Mouse (Mus musculus) activated CD4-positive, CD25-positive, alpha-beta regulatory T cell, adult 4 months (primary cell): ENCODE data around the gene 0610030E20Rik. TPM values are rescaled to one million over a fixed set of nuclear protein-coding genes. Genes with fewer than 3 reads are reported as not detected.

Source experiments
- ATAC-seq: one replicate; pipeline ENCODE4 v1.8.0; 2017
- polyA plus RNA-seq, 2 experiments: library from polyadenylated mRNA; unstranded; fragments of 100-300 nt; shearing (Covaris generic); gene quantifications; one replicate each; pipeline ENCODE4 v1.2.1; 2017

0610030E20Rik gene
- polyA plus RNA-seq, 2 experiments from 2014 or later = 18.1 to 20.8 TPM

DNA sequence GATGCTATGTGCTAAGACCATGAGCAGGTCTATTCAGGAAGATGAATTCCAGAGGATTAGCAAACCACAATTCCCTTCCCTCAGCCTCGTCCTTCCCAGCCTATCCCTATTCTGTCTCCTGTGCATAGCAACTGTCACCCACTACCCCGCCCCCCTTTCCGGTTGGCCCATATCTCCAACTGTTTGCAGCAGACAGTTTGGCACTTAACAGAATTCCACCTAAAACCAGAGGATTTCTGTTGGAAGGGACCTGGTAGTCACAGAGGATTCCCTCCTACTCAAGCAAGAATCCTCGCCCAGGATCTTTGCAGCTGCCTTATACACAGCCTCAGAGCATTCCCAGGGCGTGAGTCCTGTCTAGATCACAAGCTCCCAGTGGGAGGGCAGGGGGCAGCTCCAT is 24.0 kb downstream of the 0610030E20Rik start:
- no peak for ATAC-seq

DNA sequence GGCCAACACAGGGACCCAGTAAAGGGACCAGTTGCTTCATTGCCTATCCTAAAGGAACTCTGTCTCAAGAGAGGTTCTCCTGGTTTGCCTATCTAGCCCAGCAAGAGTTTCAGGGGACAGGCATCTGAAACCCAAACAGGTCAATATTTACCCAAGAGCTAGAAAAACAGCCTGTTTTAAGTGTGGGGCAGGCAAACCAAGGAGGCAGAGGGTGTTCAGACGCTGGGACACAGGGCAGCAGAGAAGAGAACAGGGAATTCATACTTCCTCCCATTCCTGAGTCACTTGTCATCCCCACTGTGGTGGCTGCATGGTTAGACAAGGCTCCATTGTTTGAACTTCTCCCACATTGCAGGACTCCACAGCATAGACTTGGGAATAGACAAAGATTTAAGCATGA is 24.5 kb downstream of the 0610030E20Rik start:
- ATAC-seq = no peak

GRCm38 (mm10) chr6:72373184-72373583 is 26.1 kb downstream of the 0610030E20Rik start:
- ATAC-seq = no peak

- ATAC-seq = no peak
Observed at GRCm38 (mm10) chr6:72374206-72374605, 27.1 kb downstream of the 0610030E20Rik start.

- ATAC-seq = peak; percentile 46
Observed at GRCm38 (mm10) chr6:72374820-72375563, 27.9 kb downstream of the 0610030E20Rik start.

DNA sequence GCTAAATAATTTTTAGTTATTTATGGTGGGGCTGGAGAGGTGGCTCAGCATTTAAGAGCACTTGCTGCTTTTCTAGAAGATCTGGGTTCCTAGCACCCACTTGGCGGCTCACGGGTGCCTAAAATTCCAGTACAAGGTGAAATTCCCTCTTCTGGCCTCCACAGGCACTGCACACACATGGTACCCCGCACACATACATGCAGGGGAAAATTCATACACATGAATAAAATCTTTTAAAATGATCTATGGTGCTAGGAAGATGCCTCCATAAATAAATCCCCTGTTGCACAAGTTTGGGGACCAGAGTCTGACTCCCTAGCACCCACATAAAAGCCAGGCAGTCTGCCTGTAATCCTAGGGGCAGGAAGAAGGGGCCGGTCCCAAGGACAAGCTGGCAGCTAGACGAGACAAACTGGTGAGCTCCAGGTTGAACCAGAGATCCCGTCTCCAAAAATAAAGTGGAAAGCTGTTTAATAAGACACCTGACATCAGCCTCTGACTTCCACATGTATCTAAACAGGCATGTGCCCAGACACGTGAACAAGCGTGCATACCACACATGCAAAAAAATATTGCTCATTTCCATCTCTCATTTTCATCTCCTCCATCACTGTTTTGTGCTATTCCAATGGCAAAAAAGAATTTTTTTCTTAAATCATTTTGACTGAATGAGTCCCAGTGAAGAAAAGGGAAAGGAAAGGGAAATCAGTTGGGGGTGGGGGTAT is 31.6 kb downstream of the 0610030E20Rik start:
- ATAC-seq = no peak

DNA sequence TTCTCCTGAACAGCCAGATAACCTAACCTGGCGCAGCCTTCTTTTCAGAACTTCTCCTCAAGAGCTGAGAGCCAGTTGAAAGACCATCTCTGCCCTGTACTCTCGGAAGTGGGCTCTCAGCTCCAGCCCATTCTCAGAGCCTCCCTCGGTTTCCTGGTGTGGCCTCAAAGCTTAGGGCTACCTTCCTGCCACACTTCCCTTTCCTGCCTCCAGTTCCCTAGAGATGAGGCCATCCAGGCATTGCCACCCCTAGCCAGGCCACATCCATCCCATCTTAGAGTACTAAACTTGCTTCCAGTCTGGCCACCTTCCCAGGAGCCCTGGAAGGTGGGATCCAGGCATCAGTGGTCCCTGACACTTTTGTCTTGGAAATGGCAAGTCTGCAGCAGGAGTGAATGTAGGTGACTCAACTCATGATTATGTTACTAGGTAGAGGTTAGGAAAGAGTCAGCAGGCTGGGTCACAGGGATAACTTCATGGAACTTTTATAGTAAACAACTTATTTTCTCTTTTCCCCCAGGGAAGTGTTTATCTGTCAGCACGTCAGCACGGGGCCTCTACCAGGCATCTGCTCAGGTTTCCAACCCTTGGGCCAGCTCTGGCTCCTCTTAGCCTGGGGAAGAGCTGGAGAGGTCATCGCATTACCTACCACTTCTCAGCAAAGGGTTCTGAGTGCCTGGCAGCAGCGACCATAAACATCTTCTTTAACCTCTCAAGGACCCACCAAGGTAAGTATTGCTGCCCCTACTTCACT is 32.4 kb downstream of the 0610030E20Rik start:
- no peak for ATAC-seq

GRCm38 (mm10) chr6:72380131-72380770 is 33.1 kb downstream of the 0610030E20Rik start, which contains the start of gene Vamp5:
Gene Vamp5 (minus strand): TSS chr6:72380468.
- peak; percentile 87 for ATAC-seq

DNA sequence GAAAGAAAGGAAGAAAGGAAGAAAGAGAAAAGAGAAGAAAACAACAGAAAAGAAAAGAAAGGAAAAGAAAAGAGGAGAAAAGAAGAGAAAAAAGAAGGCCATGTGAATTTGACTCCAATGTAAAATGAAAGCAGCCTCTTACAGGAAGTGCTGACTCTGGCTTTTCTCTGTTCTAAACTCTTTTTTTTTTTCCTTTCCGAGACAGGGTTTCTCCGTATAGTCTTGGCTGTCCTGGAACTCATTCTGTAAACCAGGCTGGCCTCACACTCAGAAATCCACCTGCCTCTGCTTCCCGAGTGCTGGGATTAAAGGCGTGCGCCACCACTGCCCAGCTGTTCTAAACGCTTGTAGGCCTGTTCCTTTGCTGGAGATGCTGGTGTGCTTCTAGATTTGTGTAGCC is 35.4 kb downstream of the 0610030E20Rik start:
- no peak for ATAC-seq

GRCm38 (mm10) chr6:72383142-72383820 is 36.2 kb downstream of the 0610030E20Rik start:
- no peak for ATAC-seq

DNA sequence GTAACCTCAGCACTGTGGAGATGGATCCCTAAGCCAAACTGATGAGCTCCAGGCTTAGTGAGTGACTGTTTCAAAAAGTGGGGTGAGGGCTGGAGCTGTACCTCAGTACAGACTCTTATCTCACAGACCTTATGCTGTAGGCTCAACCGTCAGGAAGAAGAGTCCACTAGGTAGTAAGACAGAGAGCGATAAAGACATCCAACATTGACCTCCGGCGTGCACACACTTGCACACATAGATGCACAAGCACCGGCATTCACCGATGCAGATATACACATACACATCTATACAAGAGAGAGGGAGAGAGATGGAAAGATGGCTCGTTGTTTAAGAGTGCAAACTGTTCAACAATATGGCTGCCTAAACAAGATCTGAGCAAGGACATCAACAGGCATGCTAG is 36.8 kb downstream of the 0610030E20Rik start:
- ATAC-seq = no peak

DNA sequence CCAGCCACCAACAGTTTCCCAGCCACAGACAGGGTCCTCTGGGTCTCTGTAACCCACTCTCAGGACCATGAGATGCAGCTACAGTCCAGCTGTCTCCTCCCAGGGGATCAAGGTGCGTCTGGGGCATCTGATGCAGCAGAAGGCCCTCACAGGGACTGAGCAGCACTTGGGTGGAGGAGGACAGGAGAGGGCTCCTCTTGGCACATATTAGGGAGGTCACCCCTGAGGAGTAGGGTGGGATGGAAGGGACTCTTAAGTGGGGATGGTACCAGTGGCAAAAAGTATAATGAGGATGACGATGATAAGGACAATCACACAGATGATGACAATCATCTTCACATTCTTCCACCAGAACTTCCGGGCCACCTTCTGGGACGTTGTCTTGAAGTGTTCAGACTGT is 38.1 kb downstream of the 0610030E20Rik start:
- no peak for ATAC-seq

- no peak for ATAC-seq
Observed at GRCm38 (mm10) chr6:72386561-72386960, 39.4 kb downstream of the 0610030E20Rik start.

DNA sequence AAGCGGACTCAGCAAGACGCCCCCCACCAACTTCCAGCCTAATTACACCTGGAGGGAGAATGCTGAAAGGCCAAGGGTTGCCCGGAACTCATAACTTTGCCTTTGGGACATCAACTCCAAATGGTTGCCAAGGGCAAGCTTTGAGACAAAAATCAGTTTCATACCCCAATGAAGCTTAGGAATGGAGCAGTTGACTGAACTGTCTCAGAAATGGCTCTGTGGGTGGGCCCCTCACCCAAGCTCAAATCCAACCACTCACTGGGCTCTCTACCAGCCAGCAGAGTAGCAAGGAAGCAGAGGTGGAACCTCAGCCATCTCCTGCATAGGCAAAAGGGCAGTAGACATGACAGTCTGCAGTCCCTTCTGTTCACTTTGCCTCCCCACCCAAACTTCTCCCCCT is 40.7 kb downstream of the 0610030E20Rik start:
- ATAC-seq = no peak

GRCm38 (mm10) chr6:72388266-72388665 is 41.1 kb downstream of the 0610030E20Rik start:
- ATAC-seq = no peak

GRCm38 (mm10) chr6:72388791-72389329 is 41.7 kb downstream of the 0610030E20Rik start:
- ATAC-seq = no peak

- peak; percentile 34 for ATAC-seq
Observed at GRCm38 (mm10) chr6:72389471-72389940, 42.4 kb downstream of the 0610030E20Rik start.

DNA sequence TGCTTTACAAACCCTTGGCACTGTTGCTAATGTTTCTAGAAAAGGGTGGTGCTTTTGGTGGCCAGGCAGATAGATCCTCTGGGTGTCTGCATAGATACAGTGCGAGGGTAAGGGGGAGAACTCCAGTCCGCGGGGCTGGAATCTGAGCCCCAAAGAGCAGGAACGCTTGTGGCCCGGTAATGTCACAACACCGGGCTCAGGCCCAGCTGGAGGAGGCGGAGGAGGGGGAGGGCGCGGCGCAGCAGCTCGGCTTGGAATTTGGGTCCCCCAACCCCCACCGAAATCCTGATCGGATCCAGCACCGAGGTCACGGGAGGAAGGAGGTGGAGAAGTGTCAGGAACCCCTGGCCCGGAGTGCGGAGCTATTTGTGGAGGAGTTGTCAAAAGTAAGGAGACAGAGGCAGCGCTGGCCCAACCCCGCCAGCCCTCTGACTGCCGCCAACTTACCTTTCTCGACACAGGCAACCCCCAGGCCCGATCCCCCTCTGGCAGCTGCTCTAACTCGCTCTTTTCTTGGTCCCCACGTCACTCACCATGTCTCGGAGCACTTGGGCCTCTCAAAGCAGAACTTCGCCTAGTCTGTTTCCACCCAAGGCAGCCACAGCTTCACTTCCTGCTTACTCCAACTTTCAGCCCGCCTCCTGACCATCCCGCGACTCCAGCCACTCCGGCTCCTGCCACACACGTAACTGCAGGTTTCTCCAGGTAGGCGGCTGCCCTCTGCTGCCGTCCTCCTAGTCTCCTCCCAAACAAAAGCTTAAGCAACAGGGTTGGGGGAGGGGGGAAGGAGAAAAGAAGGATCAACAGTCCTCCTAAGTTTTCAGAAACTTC is 43.0 kb downstream of the 0610030E20Rik start, which contains the start of gene Vamp8:
Gene Vamp8 (minus strand): TSS at position 763 of the 831 bp plus-strand sequence.
- peak; percentile 78 for ATAC-seq

GRCm38 (mm10) chr6:72390795-72391521 is 43.8 kb downstream of the 0610030E20Rik start:
- ATAC-seq = no peak

DNA sequence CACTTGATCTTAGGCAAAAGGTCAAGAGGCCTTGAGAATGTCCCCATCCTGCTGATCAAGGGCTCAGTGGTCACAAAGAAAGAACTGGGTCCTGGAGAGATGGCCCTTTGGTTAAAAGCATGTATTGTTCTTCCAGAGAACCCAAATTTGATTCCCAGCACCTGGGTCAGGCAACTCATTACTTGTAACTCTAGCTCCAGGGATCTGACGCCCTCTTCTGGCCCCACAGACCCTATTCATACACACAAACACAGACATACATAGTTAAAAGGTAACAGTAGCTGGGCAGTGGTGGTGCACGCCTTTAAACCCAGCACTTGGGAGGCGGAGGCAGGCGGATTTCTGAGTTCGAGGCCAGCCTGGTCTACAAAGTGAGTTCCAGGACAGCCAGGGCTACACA is 45.2 kb downstream of the 0610030E20Rik start:
- ATAC-seq = no peak
